Mouse (Mus musculus) liver, embryonic 12.5 days (tissue): ENCODE data around the gene Krtap19-4. TPM values are rescaled to one million over a fixed set of nuclear protein-coding genes. Genes with fewer than 3 reads are reported as not detected.

Source experiments
- ATAC-seq: fragments of 200-750 bp; cut with Nextera tagmentation; 2 replicates; pipeline ENCODE4 v1.8.0; 2017; ENCODE audit warnings: moderate number of reproducible peaks, mild to moderate bottlenecking, moderate library complexity
- H3K27ac ChIP-seq: fragments of 300-500 bp; sonication (generic); 2 replicates; pipeline ENCODE4 v1.5.1; 2016; ENCODE audit warnings: mild to moderate bottlenecking
- H3K27me3 ChIP-seq: fragments of 300-500 bp; sonication (generic); replicated peaks from 2 replicates; pipeline ENCODE4 v1.6.1; 2016; ENCODE audit warnings: mild to moderate bottlenecking, moderate library complexity
- H3K36me3 ChIP-seq: fragments of 300-500 bp; sonication (generic); 2 replicates; pipeline ENCODE4 v1.6.1; 2016; ENCODE audit warnings: mild to moderate bottlenecking, moderate library complexity
- H3K4me1 ChIP-seq: fragments of 300-500 bp; sonication (generic); 2 replicates; pipeline ENCODE4 v1.6.1; 2016
- H3K4me2 ChIP-seq: fragments of 300-500 bp; sonication (generic); 2 replicates; pipeline ENCODE4 v1.6.1; 2016; ENCODE audit warnings: mild to moderate bottlenecking, moderate library complexity
- H3K4me3 ChIP-seq: fragments of 300-500 bp; sonication (generic); 2 replicates; pipeline ENCODE4 v1.5.1; 2016; ENCODE audit warnings: mild to moderate bottlenecking, moderate library complexity
- H3K9ac ChIP-seq: fragments of 300-500 bp; sonication (generic); 2 replicates; pipeline ENCODE4 v1.6.1; 2016; ENCODE audit warnings: mild to moderate bottlenecking, moderate library complexity
- H3K9me3 ChIP-seq: fragments of 300-500 bp; sonication (generic); replicated peaks from 2 replicates; pipeline ENCODE4 v1.6.1; 2016; ENCODE audit warnings: mild to moderate bottlenecking, moderate library complexity
- WGBS: fragments of 180-500 bp; shearing (Covaris S2); methylation state at CpG from one replicate; pipeline ENCODE4 v1.1.7; 2016; ENCODE audit not compliant: insufficient replicate concordance; 5-methylcytosine and 5-hydroxymethylcytosine counted together
- polyA plus RNA-seq: library from polyadenylated mRNA; unstranded; fragments of >200 nt; fragmentation: Nextera tagmentation; extraction: Ambion mirVana; gene quantifications from 2 replicates; pipeline ENCODE4 v1.2.1, GENCODE M21; 2016

Gene Krtap19-4
- not detected in 2 replicates for polyA plus RNA-seq

GRCm38 (mm10) chr16:88884989-88885388 lies at the start of gene Krtap19-4:
Gene Krtap19-4 (minus strand): TSS chr16:88885089.
- Histone ChIP-seq H3K27ac (no peak within 1 kb of the TSS), H3K36me3 (no peaks in the 10 kb centered on the region), H3K4me1 (no peaks in the 10 kb centered on the region), H3K27me3 (no peaks in the 10 kb centered on the region), H3K9me3 (no peaks in the 10 kb centered on the region), H3K9ac (no peak within 1 kb of the TSS), H3K4me2 (no peak within 1 kb of the TSS), H3K4me3 (no peak within 1 kb of the TSS)
- 66% methylated on average over 5 of the region's 5 CpGs for WGBS
- ATAC-seq = no peak

GRCm38 (mm10) chr16:88932165-88932564 lies 47.3 kb upstream of the Krtap19-4 start, which contains the start of gene Krtap19-9b:
Gene Krtap19-9b (minus strand): TSS chr16:88932265.
- H3K36me3 ChIP-seq = no peaks in the 10 kb centered on the region
- no peaks in the 10 kb centered on the region for H3K9me3 ChIP-seq
- H3K27me3 ChIP-seq = no peaks in the 10 kb centered on the region
- WGBS = 71% methylated on average over 3 of the region's 3 CpGs
- H3K9ac ChIP-seq = no peak within 1 kb of the TSS
- no peak within 1 kb of the TSS for H3K4me3 ChIP-seq
- no peaks in the 10 kb centered on the region for H3K4me1 ChIP-seq
- H3K4me2 ChIP-seq = no peak within 1 kb of the TSS
- no peak for ATAC-seq
- H3K27ac ChIP-seq = no peak within 1 kb of the TSS

GRCm38 (mm10) chr16:88896357-88896756 lies 11.5 kb upstream of the Krtap19-4 start, which contains the start of gene Krtap19-5:
Gene Krtap19-5 (minus strand): TSS chr16:88896457.
- no peak within 1 kb of the TSS for H3K4me3 ChIP-seq
- no peaks in the 10 kb centered on the region for H3K36me3 ChIP-seq
- 76% methylated on average over 6 of the region's 6 CpGs for WGBS
- ATAC-seq = no peak
- no peak within 1 kb of the TSS for H3K27ac ChIP-seq
- H3K9ac ChIP-seq = no peak within 1 kb of the TSS
- no peaks in the 10 kb centered on the region for H3K27me3 ChIP-seq
- H3K4me2 ChIP-seq = no peak within 1 kb of the TSS
- no peaks in the 10 kb centered on the region for H3K4me1 ChIP-seq
- H3K9me3 ChIP-seq = no peaks in the 10 kb centered on the region

- no peak overlapping the region for H3K27ac ChIP-seq
- no peaks in the 10 kb centered on the region for H3K27me3 ChIP-seq
- WGBS = 69% methylated on average over 6 of the region's 6 CpGs
- no peaks in the 10 kb centered on the region for H3K9me3 ChIP-seq
- ATAC-seq = no peak
- H3K9ac ChIP-seq = no peak overlapping the region
- no peaks in the 10 kb centered on the region for H3K36me3 ChIP-seq
- H3K4me1 ChIP-seq = no peaks in the 10 kb centered on the region
- no peak overlapping the region for H3K4me2 ChIP-seq
- no peak overlapping the region for H3K4me3 ChIP-seq
These were observed 2.0 kb upstream of the Krtap19-4 start for GRCm38 (mm10) chr16:88886870-88887269.

GRCm38 (mm10) chr16:88877938-88878337 lies 7.0 kb downstream of the Krtap19-4 start, which contains the start of gene Krtap19-3:
Gene Krtap19-3 (minus strand): TSS chr16:88878038.
- H3K27me3 ChIP-seq = no peaks in the 10 kb centered on the region
- no peak within 1 kb of the TSS for H3K27ac ChIP-seq
- ATAC-seq = no peak
- no peak within 1 kb of the TSS for H3K9ac ChIP-seq
- H3K4me1 ChIP-seq = no peaks in the 10 kb centered on the region
- WGBS = 77% methylated on average over 2 of the region's 2 CpGs
- no peaks in the 10 kb centered on the region for H3K9me3 ChIP-seq
- H3K36me3 ChIP-seq = no peaks in the 10 kb centered on the region
- H3K4me2 ChIP-seq = no peak within 1 kb of the TSS
- no peak within 1 kb of the TSS for H3K4me3 ChIP-seq

GRCm38 (mm10) chr16:88874169-88874568 lies 10.7 kb downstream of the Krtap19-4 start, which contains the start of gene Krtap19-2:
Gene Krtap19-2 (minus strand): TSS chr16:88874269.
- H3K9me3 ChIP-seq = no peaks in the 10 kb centered on the region

GRCm38 (mm10) chr16:88869311-88869710 lies 15.6 kb downstream of the Krtap19-4 start, which contains the start of gene Krtap19-1:
Gene Krtap19-1 (minus strand): TSS chr16:88869411.
- H3K36me3 ChIP-seq = no peaks in the 10 kb centered on the region
- no peaks in the 10 kb centered on the region for H3K4me1 ChIP-seq
- no peak within 1 kb of the TSS for H3K27ac ChIP-seq
- no peak within 1 kb of the TSS for H3K9ac ChIP-seq
- no peak for ATAC-seq
- H3K4me3 ChIP-seq = no peak within 1 kb of the TSS
- H3K27me3 ChIP-seq = no peaks in the 10 kb centered on the region
- WGBS = 74% methylated on average over 6 of the region's 6 CpGs
- H3K9me3 ChIP-seq = no peaks in the 10 kb centered on the region
- H3K4me2 ChIP-seq = no peak within 1 kb of the TSS

More at GRCm38 (mm10) chr16:88874169-88874568, 10.7 kb downstream of the Krtap19-4 start, which contains the start of gene Krtap19-2:
- no peak within 1 kb of the TSS for H3K4me2 ChIP-seq
- H3K36me3 ChIP-seq = no peaks in the 10 kb centered on the region
- no peaks in the 10 kb centered on the region for H3K4me1 ChIP-seq
- no peak for ATAC-seq
- H3K27me3 ChIP-seq = no peaks in the 10 kb centered on the region
- no peak within 1 kb of the TSS for H3K4me3 ChIP-seq
- no peak within 1 kb of the TSS for H3K9ac ChIP-seq
- H3K27ac ChIP-seq = no peak within 1 kb of the TSS
- WGBS = 82% methylated on average over 3 of the region's 3 CpGs

GRCm38 (mm10) chr16:88864887-88865407 lies 19.9 kb downstream of the Krtap19-4 start:
- Histone ChIP-seq H3K27ac (no peak overlapping the region), H3K9ac (no peak overlapping the region), H3K9me3 (no peaks in the 10 kb centered on the region), H3K4me1 (no peaks in the 10 kb centered on the region), H3K4me3 (no peak overlapping the region), H3K36me3 (no peaks in the 10 kb centered on the region), H3K27me3 (no peaks in the 10 kb centered on the region), H3K4me2 (no peak overlapping the region)
- ATAC-seq = no peak
- 67% methylated on average over 4 of the region's 4 CpGs for WGBS

GRCm38 (mm10) chr16:88851450-88851849 lies 33.4 kb downstream of the Krtap19-4 start:
- H3K36me3 ChIP-seq = no peaks in the 10 kb centered on the region
- no peaks in the 10 kb centered on the region for H3K4me1 ChIP-seq
- no peak overlapping the region for H3K9ac ChIP-seq
- no peaks in the 10 kb centered on the region for H3K27me3 ChIP-seq
- no peaks in the 10 kb centered on the region for H3K9me3 ChIP-seq
- H3K27ac ChIP-seq = no peak overlapping the region
- no peak overlapping the region for H3K4me2 ChIP-seq
- WGBS = 16% methylated on average over 5 of the region's 5 CpGs
- ATAC-seq = no peak
- no peak overlapping the region for H3K4me3 ChIP-seq

GRCm38 (mm10) chr16:88848558-88848957 lies 36.3 kb downstream of the Krtap19-4 start:
- H3K9ac ChIP-seq = no peak overlapping the region
- no peaks in the 10 kb centered on the region for H3K27me3 ChIP-seq
- H3K27ac ChIP-seq = no peak overlapping the region
- no peaks in the 10 kb centered on the region for H3K4me1 ChIP-seq
- no peaks in the 10 kb centered on the region for H3K36me3 ChIP-seq
- no peak for ATAC-seq
- H3K9me3 ChIP-seq = no peaks in the 10 kb centered on the region
- 64% methylated on average over 4 of the region's 4 CpGs for WGBS
- H3K4me2 ChIP-seq = no peak overlapping the region
- no peak overlapping the region for H3K4me3 ChIP-seq

- Histone ChIP-seq H3K4me2 (no peak overlapping the region), H3K27ac (no peak overlapping the region), H3K27me3 (no peaks in the 10 kb centered on the region), H3K4me3 (no peak overlapping the region), H3K4me1 (no peaks in the 10 kb centered on the region), H3K36me3 (no peaks in the 10 kb centered on the region), H3K9ac (no peak overlapping the region), H3K9me3 (no peaks in the 10 kb centered on the region)
- ATAC-seq = no peak
- 84% methylated on average over 1 of the region's 1 CpGs for WGBS
These were observed 37.5 kb downstream of the Krtap19-4 start for GRCm38 (mm10) chr16:88847363-88847762.
